Mouse (Mus musculus): ENCODE data around the gene Grasp. TPM values are rescaled to one million over a fixed set of nuclear protein-coding genes. Genes with fewer than 3 reads are reported as not detected.

The Grasp gene
- total RNA-seq, 2 experiments from 2014 or later: 9.4 to 12.3 TPM

DNA sequence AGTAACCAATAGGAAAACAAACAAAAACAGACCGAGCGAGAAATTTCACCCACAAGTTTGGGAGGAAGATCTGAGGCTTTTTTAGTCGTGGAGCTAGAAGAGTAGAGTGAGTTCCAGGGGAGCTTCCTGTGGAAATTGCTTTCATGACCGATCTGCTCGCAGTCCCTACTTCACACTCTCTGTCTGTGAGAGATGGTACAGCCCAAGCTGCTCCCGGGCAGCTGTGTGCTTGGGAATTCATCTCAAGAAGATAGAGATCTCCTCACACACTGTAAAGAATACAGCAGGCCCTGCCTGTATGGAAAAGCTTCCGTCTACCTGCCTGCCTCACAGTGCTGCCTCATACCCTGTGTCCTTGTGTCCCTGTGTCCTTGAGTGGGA, 31.7 kb upstream of the Grasp start:
- intact Hi-C loops (cut with DNase I): no loop called here
- no peak for DNase-seq (ENCODE audit: low spot score)

DNA sequence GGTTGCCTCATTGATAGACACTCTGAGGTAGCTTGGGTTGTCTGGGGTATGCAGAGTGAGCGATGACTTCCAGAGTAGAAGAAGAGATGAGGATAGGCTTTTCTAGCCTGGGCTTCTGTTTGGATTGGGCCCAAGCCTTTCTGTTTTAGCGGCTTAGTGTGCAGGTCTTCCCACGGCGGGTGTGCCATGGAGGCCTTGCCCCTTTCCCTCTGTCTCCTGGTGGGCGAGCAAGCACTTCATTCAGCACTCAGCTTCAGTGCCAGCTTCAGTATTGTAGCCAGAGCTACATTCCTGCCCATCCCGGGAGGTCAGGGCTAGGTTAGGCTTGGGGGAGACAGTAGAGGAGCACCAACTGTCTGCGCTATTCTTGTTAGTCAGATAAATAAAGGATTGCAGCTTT, 31.3 kb upstream of the Grasp start:
- no peak for DNase-seq (ENCODE audit: low spot score)
- intact Hi-C loops (cut with DNase I): no loop called here

DNA sequence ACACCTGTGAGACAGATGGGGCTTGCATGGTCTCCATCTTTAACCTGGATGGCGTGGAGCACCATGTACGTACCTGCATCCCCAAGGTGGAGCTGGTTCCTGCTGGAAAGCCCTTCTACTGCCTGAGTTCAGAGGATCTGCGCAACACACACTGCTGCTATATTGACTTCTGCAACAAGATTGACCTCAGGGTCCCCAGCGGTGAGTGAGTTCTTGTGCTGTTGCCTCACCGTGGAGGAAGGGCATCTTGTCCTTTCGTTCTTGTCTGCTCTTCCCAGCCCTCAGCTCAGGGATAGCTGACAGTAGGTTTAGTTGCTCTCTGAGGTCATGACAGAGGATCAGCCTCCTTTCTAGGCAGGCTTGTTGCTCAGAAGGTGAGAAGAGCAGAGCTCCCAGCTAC, 30.0 kb upstream of the Grasp start:
- no peak for DNase-seq (ENCODE audit: low spot score)
- intact Hi-C loops (cut with DNase I): no loop called here

DNA sequence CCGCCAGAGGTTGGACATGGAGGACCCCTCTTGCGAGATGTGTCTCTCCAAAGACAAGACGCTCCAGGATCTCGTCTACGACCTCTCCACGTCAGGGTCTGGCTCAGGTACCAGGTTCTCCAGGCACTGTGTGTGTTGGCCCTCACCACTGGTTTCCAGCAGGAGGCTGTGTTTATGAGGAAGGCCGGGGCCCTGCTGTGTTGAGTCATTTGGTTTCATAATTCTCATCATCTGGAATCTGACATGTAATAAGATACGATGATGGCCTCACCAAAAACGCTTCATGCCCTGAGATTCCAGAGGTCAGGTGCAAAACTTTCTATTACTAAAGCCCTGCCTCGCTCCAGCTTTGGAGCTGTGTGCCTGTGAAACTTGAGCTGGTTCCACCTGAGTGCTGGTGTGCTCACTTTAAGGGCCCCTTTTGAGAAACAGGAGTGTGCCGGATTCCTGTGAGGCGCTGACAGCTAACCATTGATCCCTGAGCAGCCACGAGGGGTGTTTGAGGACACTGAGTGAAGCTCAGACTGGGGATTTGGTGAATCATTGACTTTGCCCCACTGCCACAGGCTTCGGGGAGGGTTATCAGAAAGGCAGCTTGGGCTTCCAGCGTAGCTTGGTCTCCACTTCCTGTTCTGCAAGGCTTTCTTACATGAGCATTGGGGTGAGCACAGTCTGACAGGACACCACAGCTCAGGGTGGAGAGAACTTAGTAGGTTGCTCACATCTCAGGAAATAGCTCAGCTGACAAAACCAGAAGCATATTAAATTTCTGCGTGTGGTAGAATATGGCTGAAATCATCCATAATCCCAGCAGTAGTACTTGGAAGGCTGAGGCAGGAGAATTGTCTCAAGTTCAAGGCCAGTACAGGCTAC, 28.8 kb upstream of the Grasp start:
- no peak for DNase-seq (ENCODE audit: low spot score)
- intact Hi-C loops (cut with DNase I): loop anchor here (5.0 kb wide), 2 partner anchors 88 to 433 kb away; partner anchors contain the start of gene Slc4a8

DNA sequence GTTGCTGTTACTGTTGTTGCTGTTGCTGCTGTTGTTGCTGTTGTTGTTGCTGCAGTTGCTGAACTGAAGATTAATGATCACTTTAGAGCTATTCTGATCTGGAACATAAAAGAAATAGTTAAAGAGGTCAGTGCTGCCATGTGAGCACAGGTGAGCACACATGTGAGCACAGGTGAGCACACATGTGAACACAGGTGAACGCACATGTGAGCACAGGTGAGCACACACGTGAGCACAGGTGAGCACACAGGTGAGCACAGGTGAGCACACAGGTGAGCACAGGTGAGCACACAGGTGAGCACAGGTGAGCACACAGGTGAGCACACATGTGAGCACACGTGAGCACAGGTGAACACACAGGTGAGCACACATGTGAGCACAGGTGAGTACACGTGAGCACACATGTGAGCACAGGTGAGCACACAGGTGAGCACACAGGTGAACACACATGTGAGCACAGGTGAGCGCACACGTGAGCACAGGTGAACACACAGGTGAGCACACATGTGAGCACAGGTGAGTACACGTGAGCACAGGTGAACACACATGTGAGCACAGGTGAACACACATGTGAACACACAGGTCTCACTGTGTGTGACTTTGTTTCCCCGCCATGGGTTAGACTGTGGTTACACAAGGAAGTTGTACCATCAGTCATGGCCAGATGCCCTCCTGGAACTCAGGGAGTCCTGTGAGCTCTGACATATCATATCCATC, 27.8 kb upstream of the Grasp start:
- no peak for DNase-seq (ENCODE audit: low spot score)
- intact Hi-C loops (cut with DNase I): loop anchor here (2.0 to 5.0 kb wide), 3 partner anchors 15 to 434 kb away; partner anchors contain the start of gene Slc4a8

DNA sequence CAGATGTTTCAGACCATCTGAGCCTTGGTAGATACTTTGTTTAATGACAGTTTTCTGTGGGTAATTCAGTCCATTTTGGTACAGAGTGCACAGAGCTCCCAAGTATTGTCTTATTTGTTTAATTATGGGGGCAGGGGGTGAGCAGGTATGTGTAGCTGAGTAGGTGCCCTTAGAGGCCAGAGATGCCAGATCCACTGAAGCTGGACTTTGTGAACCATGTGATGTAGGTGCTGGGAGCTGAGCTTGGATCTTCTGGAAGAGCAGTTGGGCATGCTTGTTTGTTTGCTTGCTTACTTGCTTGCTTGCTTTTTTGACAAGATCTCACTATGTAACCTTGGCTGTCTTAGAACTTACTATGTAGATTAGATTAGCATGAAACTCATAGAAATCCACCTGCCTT, 27.0 kb upstream of the Grasp start:
- no peak for DNase-seq (ENCODE audit: low spot score)
- intact Hi-C loops (cut with DNase I): loop anchor here (2.0 to 5.0 kb wide), 3 partner anchors 16 to 435 kb away; partner anchors contain the start of gene Slc4a8

DNA sequence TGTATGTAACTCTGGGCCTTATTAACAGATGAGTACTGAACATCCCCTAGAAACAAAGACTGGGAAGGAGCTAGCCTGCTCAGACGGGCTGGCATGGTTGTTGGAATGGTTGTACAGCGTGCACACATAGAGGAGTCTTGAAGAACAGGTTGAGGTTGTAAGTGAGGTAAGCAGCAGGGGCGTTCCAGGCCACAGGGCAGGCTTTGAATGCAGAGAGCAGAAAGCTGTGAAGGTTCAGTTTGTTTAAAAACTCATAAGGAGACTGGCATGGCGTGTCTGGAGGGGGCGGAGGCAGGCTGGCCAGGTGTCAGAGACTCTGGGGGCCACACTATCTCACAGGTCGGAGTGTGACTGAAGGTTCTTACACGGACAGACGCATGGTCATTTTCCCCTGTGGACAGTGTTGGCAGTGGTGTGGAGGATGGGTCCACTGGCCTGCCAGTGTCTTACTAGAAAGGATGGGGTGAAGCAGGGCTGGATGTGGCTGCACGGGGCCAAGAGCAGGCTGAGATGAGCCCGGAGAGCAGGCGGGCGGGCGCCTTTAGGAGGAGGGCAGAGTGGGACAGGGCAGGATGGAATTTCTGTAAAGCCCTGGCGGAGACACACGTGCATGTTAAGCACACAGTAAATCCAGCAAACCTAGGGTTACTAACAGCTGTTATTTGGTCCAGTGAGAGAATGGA, 26.4 kb upstream of the Grasp start:
- intact Hi-C loops (cut with DNase I): loop anchor here (2.0 to 5.0 kb wide), 3 partner anchors 17 to 435 kb away; partner anchors contain the start of gene Slc4a8
- no peak for DNase-seq (ENCODE audit: low spot score)

DNA sequence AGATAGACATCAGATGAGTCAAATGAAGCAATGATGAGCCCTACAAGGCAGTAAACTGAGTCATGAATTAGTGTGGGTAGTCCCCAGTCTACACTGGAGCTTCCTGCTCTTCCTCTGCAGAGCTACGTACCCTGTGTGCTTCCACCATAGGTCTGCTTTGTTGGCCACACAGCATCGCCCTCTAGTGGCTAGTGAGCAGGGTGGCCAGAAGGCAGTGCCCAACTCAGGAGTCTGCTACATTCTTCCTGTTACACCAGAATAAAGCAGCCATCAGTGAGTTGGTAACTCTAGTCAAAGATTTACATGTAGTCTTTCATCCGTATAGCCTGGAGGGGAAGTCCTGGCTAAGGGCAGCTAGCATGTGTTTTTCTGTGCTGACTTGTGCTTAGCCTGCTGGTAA, 25.8 kb upstream of the Grasp start:
- DNase-seq (ENCODE audit: low spot score): peak; percentile 45
- intact Hi-C loops (cut with DNase I): loop anchor here (5.0 kb wide), 2 partner anchors 91 to 436 kb away; partner anchors contain the start of gene Slc4a8

DNA sequence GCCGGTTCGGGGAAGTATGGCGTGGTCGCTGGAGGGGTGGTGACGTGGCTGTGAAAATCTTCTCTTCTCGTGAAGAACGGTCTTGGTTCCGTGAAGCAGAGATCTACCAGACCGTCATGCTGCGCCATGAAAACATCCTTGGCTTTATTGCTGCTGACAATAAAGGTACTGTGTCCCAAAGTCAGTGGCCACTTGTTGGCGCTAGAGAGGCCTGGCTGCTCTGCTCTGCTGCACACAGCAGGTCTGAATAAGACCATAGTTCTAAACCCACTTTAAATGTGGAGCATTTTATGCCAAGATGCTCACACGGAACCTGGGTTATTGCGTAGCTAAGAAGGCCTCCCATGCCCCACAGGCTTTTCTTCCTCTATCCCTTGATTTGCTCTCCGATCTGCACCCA, 25.1 kb upstream of the Grasp start:
- intact Hi-C loops (cut with DNase I): loop anchor here (5.0 kb wide), 2 partner anchors 92 to 437 kb away; partner anchors contain the start of gene Slc4a8
- DNase-seq (ENCODE audit: low spot score): no peak

DNA sequence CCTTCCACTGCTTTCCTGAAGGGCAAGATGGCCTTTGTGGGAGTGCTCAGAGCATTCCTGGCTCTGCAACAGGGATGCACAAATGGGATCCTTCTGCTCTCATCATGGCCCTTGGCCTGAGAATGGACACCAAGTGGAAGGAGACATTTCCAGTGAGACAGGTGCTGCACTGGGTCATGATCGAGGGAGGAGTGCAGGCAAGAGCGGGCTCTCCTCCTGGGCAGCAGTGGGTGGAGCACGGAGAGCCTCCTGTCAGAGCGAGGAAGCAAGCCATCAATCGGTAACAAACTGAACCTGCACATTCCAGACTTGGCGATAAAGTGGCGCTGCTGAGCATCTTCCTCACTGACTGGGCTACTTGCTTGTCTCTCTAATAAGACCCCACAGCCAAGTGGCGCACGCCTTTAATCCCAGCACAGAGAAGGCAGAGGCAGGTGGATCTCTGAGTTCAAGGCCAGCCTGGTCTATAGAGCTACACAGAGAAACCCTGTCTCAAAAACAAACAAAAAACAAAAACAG, 23.2 kb upstream of the Grasp start:
- DNase-seq (ENCODE audit: low spot score): no peak
- intact Hi-C loops (cut with DNase I): no loop called here

DNA sequence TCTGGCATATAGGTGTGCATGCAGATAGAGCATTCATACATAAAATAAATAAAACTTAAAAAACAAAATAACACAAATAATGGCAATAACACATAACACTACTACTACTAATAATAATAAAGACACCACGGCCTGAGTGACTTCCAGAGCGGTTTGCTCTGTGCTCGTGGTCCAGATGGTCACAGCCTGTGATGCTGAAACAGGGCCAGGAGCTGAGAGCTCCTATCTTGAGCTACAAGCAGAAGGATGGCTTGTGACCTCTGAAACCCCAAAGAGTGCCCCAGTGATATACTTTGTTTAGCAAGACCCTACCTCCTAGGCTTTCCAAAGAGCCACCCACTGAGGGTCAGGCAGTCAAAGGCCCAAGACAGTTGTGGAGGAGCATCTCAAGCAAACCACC, 22.6 kb upstream of the Grasp start:
- intact Hi-C loops (cut with DNase I): no loop called here
- DNase-seq (ENCODE audit: low spot score): no peak

DNA sequence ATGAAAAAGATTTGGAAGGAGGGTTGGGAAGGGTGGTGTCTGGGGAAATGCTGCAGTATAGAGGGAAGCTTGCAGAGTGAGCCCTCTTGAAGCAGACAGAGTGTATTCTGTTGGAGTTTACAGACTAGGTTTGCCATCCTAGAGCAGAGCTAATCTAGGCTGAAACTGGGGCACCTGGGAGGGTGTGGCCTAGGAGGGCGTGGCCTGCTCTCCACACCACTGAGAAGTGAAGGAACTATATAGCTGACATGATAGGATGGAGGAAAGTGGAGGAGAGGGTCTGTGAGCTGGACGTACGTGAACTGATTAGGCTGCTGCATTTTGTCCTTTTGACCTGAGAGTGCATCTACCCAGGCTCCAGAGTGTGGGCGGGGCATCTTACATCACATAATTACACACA, 20.3 kb upstream of the Grasp start:
- intact Hi-C loops (cut with DNase I): no loop called here
- DNase-seq (ENCODE audit: low spot score): no peak

DNA sequence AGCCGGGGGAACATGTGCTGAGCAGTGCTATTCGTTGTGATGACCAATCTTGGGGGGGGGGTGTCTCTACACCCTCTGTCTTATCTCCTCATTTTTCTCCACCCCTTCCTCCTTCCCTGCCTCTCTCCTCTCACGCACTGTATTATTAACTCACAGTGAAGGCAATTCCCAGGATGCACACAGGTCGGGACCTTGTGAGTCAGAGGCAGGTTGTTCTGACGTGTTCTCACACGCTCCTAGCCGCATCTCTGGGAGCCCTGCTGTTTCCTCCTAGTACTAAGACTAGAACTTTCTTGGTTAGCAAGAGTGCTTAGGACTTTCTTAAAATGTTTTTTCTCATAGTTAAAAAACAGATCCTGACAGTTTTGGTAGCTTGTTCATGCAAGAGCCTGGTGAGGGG, 19.2 kb upstream of the Grasp start:
- intact Hi-C loops (cut with DNase I): no loop called here
- DNase-seq (ENCODE audit: low spot score): no peak

DNA sequence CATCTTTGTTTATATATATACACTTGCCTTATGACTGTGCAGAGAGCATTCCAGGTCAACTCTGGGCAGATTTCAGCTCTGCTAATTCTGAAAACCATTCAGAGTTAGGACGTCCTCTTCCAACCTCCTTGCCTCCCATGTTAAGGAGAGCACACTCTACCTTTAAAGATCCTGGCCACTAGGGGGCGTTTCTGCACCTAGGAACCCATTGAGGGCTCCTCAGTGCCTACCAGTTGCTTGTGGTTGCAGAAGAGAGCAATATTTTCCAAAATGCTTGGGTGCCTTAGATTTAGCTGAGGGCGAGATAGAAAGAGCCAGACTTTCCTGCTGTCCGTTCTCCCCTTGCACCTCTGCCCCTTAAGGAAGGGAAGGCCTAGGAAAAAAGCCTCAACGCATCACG, 13.8 kb upstream of the Grasp start:
- no peak for DNase-seq (ENCODE audit: low spot score)
- intact Hi-C loops (cut with DNase I): no loop called here

DNA sequence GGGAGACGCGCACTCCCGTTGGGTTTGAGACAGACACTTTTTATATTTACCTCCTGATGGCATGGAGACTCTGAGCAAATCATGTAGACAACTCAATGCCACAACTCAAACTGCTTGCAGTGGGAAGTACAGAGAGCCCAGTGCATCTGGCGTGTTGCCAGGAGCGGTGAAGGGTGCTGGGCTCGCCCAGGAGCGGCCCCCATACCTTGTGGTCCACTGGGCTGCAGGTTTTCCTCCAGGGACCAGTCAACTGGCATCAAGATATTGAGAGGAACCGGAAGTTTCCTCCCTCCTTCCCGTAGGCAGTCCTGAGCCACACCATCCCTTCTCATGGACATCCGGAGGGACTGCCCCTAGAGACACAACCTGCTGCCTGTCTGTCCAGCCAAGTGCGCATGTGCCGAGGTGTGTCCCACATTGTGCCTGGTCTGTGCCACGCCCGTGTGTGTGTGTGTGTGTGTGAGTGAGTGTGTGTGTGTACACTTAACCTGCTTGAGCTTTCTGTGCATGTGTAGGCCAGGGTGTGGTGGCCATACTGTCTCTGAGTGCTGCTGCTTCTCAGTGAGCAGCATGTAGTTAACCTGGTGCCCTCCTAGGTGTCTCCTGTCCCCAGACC, 12.9 kb upstream of the Grasp start:
- intact Hi-C loops (cut with DNase I): no loop called here
- no peak for DNase-seq (ENCODE audit: low spot score)

DNA sequence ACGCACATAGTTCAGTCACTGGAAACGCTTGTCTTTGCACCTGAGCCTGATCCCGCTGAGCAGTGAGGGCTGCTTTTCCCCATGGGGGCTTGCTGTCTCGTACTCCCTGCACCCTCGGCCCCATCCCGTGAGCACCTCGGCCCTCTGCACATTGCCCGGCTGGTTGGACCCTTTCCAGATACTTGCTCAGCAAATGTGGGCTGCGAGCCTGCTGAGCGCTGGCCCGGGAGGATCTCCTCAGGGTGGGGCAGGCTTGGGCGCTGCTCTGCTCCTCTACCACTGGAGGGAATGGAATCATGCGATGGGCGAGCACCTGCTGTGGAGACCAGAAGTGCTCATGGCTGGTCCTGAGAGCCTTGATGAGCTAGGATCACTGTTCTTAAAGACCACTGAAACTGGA, 11.6 kb upstream of the Grasp start:
- intact Hi-C loops (cut with DNase I): no loop called here
- no peak for DNase-seq (ENCODE audit: low spot score)

DNA sequence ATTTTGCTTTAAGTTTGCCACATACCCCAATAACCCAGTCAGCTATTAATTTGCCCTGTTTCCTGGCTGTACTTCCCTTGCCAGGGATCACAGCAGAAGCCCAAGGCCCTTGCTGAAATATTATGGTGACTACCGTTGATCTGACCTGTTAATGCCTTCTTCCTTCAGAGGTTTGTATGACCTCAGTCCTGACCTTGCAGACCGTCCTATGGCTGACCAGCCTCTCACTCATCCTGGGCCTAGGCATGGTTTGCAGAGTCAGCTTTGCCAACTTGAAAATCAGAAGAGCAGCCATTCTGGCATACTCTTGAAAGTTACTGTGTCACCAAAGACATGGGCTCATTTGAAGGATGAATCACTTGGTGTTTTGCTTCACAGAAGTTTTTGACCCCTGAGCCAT, 8.9 kb upstream of the Grasp start:
- intact Hi-C loops (cut with DNase I): no loop called here
- DNase-seq (ENCODE audit: low spot score): no peak

DNA sequence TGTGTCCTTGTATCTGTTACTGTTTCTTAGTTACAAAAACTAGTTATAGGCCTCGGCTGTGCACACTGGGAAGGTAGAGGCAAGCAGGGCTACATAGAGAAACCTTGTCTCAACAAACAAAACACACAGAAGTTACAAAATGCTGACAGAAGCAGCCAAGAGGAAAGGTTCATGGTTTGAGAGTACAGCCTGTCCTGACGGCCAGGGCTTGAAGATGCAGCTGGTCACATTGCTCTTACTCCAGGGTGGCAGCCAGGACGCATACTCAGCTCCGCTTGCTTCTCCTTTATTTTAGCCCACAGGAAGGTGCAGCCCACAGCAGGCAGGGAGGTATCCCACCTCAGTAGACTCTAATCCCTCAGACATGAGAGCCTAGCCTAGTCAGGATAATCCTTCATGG, 8.0 kb upstream of the Grasp start:
- DNase-seq (ENCODE audit: low spot score): no peak
- intact Hi-C loops (cut with DNase I): no loop called here

DNA sequence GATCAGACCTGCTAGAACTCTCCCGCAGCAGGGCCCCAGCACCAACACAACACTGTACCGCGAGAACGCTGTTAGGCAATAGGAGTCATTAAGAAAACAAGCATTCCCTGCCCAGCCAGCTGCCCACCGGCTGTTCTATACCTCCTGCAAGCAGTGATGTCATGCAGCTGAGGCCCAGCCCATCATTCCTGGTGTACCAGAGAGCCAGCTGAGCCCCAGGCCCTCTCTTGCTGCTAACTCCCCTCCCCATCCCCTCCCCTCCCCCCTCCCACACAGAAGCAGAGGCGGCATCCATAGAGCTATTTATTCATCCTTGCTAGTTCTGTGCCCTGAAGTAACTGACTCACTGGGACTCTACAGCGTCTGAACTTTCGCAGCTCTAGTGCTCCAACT, 3.1 kb upstream of the Grasp start:
- no peak for DNase-seq (ENCODE audit: low spot score)
- intact Hi-C loops (cut with DNase I): loop anchor here (1.0 to 5.0 kb wide), 3 partner anchors 16 to 96 kb away; partner anchors contain the start of gene Atg101

Data from heart, postnatal 25 days (tissue).